Mouse (Mus musculus) adrenal gland, adult 2 months (tissue): ENCODE data around the gene Nfe2. TPM values are rescaled to one million over a fixed set of nuclear protein-coding genes. Genes with fewer than 3 reads are reported as not detected.

Source experiments
- DNase-seq: peaks from one replicate; pipeline ENCODE4 v3.0.0; 2021
- long read RNA-seq: library from polyadenylated mRNA; stranded (forward); transcript quantifications from one replicate; pipeline ENCODE4 v2.0.0, GENCODE M21; 2021
- polyA plus RNA-seq: library from polyadenylated mRNA; depleted of rRNA; stranded (reverse); fragments of >200 nt; gene quantifications from 2 replicates; pipeline ENCODE4 v1.2.3, GENCODE M21; 2012; rRNA removed
- total RNA-seq, 2 experiments: library from RNA; stranded (reverse); gene quantifications; 2 replicates each; pipeline ENCODE4 v1.2.3; 2021

Gene Nfe2
- total RNA-seq = under 1 TPM; 0.21 to 0.95 TPM
- polyA plus RNA-seq = 0.38 and 0.83 TPM in 2 replicates
- long read RNA-seq, partial matches to known transcripts = 0 of 1 reads
- long read RNA-seq, other reads (novel, unspliced or antisense) = 0 of 1 reads

DNA sequence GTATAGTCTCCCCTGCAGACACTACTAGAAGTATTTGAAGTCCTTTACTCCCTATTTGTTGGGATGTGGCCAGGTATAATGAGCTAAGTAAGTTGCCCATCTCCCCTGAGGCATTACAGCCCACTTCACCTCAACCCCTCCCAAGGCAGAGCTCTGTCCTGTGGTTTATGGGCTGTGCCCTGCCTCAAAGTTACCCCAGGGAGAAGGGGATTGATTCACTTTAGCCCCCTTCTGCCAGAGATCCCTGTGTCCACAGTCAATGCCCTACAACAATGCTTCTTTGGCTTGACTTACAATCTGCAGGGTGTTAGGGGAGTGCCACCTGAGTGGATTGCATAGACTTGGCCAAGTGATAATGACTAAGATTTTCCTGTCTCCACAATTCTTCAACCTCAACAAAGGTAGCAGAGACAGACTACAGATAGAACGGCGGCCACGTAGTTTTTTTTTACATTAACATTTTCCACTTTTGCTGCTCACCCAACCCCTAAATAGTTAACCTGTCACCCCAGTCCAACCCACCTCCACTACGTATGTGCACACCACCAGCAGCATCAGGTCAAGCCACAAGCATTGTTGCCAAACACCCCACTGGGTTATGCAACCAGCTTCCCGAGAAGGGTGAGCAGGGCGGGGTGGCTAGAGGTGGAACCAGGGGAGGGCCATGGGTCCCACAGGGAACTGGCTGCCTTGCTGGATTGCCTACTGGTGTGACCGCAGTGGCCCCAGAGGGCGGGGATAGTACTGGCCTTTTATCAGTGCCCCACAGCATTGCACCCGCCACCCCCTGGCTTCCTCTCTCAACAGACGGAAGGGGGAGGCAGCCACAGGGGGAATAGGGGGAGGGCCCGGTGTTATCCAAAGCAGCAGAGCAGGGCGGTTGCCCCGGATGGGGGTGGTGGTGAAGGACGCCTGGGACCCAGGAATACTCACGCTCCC lies at the start of gene Nfe2:
Gene Nfe2, minus strand, starts transcription at position 614 of the 939 bp plus-strand sequence.
- DNase-seq = peak; percentile 91

DNA sequence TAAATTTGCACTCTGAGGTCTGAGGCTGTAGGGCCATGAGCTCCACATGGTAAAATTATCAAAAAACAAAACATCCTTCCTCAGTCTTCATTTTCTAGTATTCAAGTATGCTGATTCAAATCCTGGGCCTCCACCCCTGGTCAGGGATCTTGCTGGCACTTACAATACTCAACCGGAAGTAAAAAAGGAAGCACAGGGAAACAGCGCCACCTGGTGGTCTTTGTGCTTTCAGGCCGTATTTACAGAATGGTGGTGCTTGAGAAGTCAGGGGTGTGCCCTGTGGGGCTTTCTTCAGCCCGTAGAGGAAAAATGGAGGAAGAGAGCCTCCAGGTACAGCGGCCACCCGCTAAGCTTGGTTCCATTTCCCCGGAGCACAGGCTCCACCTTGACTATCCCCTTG lies 48.9 kb upstream of the Nfe2 start:
- peak; percentile 91 for DNase-seq

DNA sequence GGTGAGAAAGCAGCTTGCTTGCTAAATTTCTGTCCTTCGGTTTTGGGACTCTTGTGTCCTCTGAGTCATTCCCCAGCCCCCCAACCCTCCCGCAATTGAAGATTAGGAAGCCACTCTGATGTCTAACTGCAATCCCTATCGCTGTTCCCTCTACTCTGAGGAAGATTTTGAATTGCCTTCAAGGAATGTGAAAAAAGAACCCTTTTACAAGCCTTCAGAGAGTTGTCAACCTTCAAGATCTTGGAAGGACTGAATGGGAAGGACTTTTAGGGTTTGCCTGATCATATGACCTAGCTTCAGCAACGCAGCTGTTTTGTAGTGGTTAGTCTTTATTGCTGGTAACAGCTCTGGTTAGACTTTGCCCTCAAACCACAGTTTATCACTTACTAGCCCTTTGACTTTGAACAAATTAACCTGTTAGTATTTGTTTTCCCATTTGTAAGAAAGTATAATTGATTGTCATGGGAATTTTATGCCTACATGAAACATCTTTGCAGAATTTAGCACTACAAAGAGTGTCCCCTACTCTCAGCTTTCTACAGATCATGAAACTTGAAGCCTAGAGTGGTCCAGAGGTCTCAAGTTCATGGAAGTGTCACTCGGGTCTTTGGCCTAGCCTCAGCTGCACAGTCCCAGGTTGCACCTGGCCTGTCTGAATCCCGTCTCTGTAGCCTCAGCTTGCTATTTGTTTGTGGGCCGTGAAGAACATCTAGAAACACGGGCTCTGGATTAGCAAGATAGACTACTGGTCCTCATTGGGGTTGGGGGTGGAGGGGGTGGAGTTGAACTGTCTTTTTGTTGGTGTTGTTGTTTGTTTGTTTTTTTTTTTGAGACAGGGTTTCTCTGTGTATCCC lies 47.8 kb upstream of the Nfe2 start:
- no peak for DNase-seq

DNA sequence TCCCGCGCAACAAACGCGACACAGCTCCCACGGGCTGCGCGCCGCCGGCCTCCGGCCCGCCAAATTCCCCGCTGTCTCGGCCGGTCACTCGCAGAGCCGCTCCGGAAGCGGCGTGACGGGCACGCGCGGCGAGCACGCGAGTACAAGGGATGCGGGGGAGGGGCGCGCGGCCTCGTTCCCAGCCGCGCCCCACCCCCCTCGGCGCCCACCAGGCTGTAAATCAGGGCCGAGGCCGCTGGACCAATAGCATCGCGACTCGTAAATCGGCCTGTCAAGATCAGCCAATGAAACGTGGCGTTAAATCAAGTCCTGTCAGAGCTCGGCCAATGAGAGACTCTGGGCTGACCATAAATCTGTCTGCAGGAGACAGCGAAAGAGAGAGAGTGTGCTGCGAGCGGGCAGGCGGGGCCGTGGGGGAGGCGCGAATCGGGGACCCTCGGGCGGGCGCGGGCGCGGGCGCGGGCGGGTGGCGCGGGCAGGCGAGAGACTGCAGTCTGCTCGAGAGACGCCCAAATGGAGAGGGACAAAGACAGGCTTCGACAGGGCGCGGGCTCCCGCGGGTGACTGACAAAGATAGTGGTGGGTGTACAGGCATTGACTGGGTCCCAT lies 47.0 kb upstream of the Nfe2 start:
- DNase-seq = peak; percentile 97

DNA sequence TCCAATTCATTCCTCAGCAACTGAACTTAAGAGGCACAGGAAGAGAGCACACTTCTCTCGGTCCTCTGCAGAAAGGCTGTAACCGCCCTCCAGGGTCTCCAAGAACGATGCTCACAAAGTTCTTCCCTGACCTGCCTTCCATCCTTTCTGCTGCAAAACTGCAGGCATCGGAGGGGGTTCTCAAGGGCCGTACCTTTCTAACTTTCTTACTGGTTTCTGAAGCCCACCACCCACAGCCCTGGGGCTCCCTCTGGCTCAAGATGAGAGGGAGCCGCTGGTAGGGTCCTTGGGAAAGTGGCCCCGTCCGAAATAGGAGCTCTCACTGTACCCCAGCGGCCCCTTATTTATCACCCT lies 46.4 kb upstream of the Nfe2 start:
- DNase-seq = no peak

DNA sequence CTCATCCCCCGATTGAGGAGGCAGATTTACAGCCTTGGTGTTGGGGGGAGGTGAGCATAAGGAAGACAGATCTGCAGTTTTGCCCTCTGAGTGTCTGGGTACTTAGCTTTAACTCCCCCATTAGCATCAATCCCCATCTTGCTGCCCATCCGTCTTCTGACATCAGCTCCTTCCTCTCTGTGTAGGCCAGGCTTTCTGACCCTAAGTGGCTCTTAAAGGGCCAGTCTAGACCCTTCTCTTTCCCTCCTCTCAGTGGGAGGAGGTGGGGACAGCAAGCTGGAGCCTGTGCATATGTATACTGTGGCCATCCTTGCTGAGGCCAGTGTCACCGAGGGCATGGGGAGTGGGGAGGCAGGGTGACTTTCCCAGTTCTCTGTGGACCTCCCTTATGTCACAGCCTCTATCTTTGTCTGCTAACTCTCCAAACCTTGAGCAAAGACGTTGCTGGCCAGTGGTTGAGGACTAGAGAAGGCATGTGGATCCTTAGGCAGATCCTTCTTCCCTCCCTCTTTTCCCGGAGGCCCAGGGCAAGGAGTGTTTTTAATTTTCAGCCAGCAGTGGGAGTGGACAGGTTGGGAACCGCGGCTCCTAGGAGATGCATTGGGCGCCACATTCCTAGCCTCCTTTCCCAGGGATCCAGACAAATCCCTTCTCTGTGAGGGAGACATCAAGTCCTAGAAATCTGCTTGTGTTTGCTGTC lies 45.9 kb upstream of the Nfe2 start:
- DNase-seq = no peak

DNA sequence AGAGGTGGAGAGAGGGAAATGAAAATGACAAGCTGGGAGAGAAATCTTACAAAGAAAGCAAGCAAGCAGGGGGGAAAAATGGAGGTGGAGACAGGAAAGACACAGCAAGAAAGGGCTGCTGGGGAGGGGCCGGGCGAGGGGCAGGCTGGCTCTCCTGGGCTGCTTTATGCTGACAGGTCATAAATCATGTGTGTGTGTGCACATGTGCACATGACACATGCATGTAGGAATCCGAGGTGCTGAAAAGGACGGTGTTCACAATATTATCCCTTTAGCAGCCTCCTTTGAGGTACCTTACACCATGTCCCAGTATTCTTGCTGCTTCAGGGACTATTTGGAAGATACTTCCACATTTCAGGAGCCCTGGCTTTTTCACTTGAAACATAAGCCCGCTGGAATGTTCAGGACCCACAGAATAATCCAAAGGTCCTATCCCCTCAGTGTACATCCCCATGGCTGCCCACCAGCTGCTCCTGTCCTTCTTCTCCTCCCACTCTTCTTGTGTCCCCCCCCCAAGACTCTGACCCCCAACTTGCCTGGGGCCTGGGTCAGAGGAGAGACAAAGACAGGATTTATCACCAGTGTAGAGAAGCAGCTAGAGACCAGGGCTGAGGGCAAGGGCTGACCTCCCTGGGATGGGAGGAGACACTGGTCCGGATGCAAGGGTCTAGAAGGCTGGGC lies 44.3 kb upstream of the Nfe2 start:
- no peak for DNase-seq

DNA sequence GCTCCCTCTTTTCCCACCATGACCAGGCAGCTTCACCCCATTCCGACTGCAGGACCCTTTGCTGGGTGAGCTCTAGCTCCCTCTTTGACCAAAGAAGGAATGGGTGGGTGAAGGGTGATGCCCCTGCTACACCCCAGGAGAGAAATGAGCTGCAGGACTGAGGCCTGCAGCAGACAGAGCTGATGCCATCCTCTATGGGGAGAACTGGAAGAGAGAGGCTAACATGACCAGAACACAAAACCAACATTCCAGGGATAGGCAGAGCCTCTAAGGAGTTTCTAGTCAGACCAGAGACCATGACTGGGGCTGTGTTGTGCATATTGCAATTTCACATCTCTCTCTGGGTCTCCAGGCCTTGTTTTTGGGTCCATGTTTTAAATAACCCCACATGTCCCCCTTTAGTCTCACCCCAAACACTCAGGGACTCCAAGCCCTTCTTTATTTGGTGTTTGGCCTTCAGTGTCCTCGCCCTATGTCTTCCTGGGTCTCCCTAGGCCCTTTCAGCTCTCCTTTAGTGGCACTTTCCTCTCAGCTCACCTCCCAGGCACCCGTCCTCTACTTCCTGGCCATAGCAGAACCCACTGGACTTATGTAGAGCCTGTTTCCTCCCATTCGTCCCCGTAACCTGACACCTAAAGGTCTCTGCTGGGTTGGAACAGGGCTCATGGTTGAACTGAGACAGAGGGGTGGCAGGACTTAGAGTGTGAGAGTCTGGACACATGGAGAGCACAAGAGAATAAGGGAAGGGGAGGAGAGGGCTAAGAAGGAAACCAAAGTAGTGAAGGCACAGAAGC lies 43.5 kb upstream of the Nfe2 start:
- DNase-seq = no peak

DNA sequence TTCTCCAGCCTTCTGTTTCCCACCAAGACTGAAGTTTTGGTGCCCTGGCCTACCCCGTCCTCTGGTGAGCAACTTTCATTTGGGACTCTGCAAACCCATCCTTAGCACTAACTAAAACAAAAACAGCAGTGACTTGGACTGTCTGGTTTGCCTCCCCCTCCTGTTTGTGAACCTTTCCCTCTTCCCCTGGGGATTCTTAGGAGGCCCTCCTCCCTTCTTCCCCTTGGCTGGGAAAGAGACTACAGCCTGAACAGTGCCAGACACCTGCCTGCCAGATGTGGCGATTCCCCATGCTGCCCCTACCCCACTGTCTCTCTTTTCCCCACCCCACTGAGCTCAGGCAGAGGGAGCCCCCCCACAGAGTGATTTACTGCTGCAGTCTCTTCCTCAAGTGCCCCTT lies 42.8 kb upstream of the Nfe2 start:
- DNase-seq = no peak

DNA sequence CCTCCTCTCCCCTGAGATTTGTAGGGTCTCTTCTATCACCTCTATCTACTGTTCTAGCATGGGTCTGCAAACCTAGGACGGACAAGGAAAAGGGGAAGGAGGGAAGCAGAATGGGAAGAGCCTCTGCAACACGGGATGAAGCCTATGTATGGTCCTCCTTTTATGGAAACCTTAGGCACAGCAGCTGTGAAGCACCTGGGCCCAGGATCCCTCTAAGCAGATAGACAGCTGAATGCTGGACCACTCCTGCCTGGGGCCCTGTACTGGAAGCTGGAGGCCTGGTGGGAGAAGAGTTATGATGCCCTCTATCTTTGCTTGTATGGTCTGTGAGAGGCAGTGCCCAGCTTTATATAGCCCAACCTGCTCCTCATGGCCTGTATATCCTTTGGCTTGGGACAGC lies 42.4 kb upstream of the Nfe2 start:
- no peak for DNase-seq

DNA sequence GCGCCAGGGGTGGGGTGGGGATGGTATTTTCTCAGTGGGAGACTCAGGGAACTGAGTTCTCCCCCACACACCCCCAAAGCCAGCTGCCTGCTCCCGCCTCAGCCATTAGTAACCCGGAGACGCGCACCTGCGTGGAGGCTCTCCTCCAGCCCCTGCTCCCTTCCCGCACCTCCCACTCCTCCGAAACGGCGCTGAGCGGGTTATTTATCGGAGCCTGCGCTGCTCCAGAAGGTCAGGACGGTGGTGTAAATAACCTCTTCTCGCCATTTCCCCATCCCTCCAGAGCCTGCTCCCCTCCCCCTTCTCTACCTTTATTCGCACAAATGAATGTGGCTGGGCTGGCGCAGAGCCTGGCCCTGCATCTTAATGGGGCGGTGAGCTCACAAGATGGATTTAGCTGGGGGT lies 41.9 kb upstream of the Nfe2 start:
- DNase-seq = no peak

DNA sequence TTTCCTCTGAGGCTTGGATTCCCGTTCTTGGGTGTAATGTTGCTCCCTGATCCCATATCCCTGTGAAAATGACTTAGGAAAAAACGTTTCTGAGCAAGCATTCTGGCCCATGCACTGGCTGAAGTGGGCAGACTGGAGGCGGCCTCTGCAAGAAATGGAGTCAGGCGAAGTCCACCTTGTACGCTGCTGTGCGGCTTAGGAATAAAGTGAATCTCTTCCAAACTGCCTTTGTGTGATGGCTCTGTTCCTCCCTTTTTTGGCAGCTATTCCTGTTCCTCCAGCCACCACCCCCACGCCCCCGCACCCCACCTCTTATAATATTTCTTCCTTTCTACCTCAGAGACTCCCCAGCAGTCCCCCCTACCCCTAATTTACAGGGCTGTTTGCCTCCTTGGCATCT lies 41.4 kb upstream of the Nfe2 start:
- no peak for DNase-seq

DNA sequence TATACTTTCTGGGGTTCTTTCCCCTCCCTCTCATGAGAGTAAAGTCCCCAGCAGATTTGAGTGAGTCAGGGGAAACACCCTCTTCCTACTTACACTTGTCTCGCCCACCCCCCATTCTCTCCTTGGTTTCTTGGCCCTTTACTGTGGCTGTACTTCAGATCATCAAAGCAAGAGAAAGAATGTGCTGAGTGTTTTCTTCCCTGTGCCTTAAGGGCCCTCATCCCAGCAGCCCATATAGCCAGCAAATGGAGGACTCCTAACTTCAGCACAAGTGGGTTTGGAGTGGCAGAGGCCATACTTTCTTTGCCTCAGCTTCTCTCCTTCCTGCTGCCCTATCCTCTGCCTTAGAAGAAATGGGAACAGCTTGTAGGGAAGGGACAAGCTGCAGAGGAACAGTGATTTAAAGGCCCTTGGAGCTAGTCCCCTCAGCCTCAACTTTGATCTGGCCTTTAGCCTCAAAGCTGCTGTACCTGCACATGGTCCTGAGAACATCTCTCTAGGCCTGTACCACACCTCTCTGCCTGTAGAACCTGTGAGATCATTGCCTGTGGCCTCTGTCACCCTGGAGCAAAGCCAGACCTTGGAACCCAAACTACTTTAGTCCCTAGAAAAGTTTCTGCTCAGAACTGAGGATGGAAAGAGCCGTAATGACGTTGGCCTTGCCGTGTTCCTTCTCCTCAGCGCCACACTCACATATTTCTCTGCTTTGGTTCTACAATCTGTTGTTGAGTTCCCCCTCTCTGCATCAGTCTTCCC lies 40.8 kb upstream of the Nfe2 start:
- no peak for DNase-seq

DNA sequence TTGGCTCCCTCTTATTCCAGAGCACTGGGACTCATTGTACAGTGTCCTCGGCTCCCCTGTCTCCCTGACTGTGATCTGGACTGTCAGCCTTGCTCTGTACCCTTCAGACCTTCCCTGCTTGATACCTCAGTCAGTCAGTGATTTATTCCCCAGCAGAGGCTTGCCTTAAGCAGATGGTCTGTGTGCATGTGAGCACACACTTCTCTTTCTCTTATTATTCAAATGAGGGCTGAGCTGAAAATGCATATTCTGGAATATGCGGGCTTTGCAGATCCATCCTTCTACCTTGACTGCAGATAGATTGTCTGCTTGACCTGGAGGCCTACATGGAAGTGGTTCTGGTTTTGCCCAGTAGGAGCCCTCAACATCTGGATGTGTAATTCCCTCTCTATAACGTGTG lies 39.8 kb upstream of the Nfe2 start:
- no peak for DNase-seq

DNA sequence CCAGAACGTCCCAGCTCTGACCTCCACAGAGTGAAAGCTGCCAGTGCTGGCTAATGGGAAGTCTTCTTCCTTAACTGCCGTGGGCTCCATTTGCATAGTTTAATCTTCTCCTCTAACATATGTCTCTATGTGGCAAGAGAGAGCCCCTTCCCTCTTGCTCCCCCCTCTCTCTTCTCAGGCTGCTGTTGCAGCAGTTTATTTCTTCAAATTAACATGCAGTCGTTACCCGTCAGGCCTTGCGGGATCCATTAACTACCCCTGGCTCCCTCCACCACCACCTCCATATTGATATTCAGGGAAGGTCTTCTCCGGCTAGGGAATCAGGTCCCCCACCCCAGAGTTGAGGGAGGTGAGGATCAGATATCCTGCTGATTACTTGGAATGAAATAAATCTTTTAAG lies 39.1 kb upstream of the Nfe2 start:
- DNase-seq = no peak

DNA sequence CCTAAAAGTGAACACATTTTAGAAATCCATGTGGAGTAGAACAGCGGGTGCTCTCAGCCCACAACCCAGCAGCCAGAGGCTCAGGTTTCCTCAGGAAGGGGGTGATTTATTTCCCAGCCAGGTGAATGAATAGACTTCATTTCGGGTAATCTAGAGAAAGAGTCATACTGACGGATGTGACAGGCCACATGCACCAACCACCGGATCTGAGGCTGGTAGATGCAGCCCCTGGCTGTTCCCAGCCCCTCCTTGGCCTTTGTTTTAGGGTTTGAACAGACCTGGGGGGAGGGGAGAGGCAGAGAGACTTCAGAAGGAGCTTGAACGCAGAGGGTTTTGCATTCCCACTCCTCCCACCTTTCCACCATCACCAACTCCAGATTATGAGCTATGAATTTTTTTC lies 37.6 kb upstream of the Nfe2 start:
- DNase-seq = no peak

DNA sequence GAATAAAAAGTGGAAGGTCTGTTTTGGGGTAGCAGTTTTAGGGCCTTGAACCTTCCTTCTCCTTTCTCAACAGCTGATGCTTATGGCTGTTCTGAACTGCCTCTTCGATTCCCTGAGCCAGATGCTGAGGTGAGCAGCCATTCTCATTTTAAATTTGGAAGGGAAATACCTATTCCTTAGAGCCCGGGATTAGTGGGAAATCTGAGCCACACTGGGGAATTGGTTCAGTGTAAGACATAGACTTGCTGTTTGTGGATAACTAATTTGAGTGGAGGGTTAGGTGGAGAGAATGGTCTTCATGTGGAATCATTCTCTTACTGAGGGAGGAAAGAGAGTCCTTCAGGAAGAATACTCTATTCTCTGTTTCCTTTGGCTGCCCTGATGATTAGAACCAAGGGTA lies 36.4 kb upstream of the Nfe2 start:
- no peak for DNase-seq

DNA sequence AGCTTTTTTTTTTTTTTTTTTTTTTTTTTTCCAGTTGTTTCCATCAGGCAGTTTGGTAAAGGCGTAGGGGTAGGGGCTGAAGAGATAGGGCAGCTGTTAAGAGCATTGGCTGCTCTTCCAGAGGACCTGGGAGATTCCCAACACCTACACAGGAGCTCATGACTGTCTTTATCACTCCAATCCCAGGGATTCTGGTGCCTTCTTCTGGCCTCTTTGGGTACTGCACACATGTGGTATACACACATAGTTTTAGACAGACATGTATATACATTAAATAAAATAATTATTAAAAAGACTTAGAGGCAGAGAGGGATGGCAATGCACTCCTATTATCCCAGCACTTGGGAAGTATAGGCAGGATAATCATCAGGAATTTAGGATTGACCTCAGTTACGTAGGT lies 35.2 kb upstream of the Nfe2 start:
- no peak for DNase-seq

DNA sequence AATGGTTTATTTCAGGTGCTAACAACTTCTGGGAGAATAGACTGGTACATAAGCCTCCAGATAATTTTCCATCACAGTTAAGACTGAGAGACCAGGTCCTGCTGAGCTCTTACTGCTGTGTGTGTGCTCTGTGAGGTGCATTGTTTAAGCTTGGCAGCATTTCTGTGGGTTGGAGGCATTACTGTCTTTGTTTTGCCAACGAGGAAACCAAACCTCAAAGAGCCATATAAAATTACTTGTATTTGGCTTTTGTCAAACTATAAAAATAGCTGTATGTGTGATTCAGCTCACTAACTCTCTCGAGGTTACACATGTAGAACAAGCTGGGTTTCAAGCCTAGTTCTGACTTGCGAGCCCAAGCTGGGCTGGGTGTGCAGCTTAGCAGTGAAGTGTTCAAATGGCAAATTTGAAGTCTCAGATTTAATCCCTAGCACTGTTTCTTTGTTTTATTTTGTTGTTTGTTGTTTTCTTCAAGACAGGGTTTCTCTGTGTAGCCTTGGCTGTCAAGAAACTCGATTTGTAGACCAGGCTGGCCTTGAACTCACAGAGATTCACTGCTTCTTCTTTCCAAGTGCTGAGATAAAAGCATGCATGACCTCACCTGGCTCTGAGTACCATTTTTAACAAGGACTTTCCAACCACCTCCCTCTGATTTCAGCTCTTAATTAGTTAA lies 34.6 kb upstream of the Nfe2 start:
- DNase-seq = peak; percentile 67
